Mouse (Mus musculus) forebrain, postnatal 0 days (tissue): ENCODE measurements around the gene Cntfr. TPM values are rescaled to one million over a fixed set of nuclear protein-coding genes. Genes with fewer than 3 reads are reported as not detected.

Experiments
- ATAC-seq: fragments of 200-750 bp; cut with Nextera tagmentation; 2 replicates; pipeline ENCODE4 v1.8.0; 2017; ENCODE audit warnings: mild to moderate bottlenecking, moderate library complexity
- DNase-seq: peaks from one replicate; pipeline ENCODE4 v3.0.0-alpha.2; 2015
- H3K27ac ChIP-seq: fragments of 300-500 bp; sonication (generic); 2 replicates; pipeline ENCODE4 v1.5.1; 2014; ENCODE audit warnings: low read depth, mild to moderate bottlenecking, antibody characterized with exemption, low read length, moderate library complexity, mixed read lengths
- H3K27me3 ChIP-seq: fragments of 300-500 bp; sonication (generic); 2 replicates; pipeline ENCODE4 v1.6.1; 2014; ENCODE audit warnings: mild to moderate bottlenecking, low read length, mixed read lengths; ENCODE audit not compliant: insufficient read depth
- H3K36me3 ChIP-seq: fragments of 300-500 bp; sonication (generic); 2 replicates; pipeline ENCODE4 v1.6.1; 2014; ENCODE audit warnings: mild to moderate bottlenecking, moderate library complexity; ENCODE audit not compliant: insufficient read depth
- H3K4me1 ChIP-seq: fragments of 300-500 bp; sonication (generic); 2 replicates; pipeline ENCODE4 v1.6.1; 2014; ENCODE audit warnings: antibody characterized with exemption; ENCODE audit not compliant: insufficient read depth
- H3K4me2 ChIP-seq: fragments of 300-500 bp; sonication (generic); 2 replicates; pipeline ENCODE4 v1.6.1; 2014; ENCODE audit warnings: low read depth, mild to moderate bottlenecking, moderate library complexity
- H3K4me3 ChIP-seq: fragments of 300-500 bp; sonication (generic); 2 replicates; pipeline ENCODE4 v1.5.1; 2014; ENCODE audit warnings: low read depth, low read length, mixed read lengths
- H3K9ac ChIP-seq: fragments of 300-500 bp; sonication (generic); 2 replicates; pipeline ENCODE4 v1.6.1; 2014; ENCODE audit warnings: mild to moderate bottlenecking
- H3K9me3 ChIP-seq: fragments of 300-500 bp; sonication (generic); 2 replicates; pipeline ENCODE4 v1.6.1; 2016; ENCODE audit warnings: low read length
- CTCF ChIP-seq: sonication (generic); IDR thresholded peaks from 2 replicates; pipeline ENCODE4 v1.5.1; 2016; ENCODE audit warnings: antibody characterized with exemption, control low read depth, low read depth
- WGBS: fragments of 180-500 bp; shearing (Covaris S2); extraction: QIAGEN DNeasy Blood & Tissue Kit; methylation state at CpG from one replicate; pipeline ENCODE4 v1.1.7; 2014; 5-methylcytosine and 5-hydroxymethylcytosine counted together
- polyA plus RNA-seq: library from polyadenylated mRNA; unstranded; fragments of >200 nt; fragmentation: Nextera tagmentation; extraction: Ambion mirVana; gene quantifications from 2 replicates; pipeline ENCODE4 v1.2.1, GENCODE M21; 2015
- total RNA-seq: library from RNA; depleted of rRNA; stranded (reverse); fragments of >200 nt; gene quantifications from 2 replicates; pipeline ENCODE4 v1.2.3, GENCODE M21; 2014; rRNA removed

Cntfr gene
- total and polyA plus RNA-seq, 2 experiments from 2014 or later: 14.2 to 25.9 TPM

DNA sequence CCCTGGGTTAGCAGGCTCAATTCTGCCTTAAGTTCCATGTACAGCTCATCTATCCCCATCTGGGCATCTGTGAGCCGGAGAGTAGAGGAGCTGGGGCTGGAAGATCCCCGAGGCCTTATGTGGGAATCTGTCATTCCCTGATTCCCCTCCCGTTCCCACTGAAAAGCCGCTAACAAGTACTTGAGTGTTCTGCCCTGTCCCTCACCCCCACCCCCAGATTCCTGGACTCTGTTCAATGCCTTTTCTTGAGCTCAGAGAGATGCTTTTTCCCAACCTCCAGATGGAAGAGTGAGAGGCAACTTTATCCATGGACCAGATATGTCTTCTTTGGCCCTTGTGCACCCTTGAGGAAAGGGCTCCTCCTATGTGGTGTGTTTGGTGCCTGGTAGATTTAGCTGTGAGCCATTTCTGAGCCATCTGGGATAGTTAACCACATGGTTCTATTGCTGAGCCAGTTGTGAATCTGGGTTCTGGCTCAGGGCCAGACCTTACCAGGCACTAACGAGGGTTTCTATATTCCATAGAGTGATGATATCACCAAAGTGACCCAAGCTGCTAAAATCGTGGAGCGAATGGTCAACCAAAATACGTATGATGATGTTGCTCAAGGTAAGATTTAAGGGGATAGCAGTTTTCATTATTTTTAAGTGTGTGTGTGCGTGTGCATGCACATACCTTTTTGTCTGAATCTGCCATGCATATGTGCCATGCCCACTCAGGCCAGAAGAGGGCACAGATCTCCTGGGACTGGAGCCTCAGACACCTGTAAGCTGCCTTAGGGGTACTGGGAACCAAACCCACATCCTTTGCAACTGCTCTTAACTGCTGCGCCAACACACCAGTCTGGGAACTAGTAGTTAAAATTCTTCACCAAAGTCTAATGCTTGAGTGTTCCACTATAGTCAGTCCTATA is 87.0 kb downstream of the Cntfr start:
- no peak for DNase-seq
- peak; percentile 34; the same call in 1 of the 2 replicates for TF ChIP-seq CTCF
- Histone ChIP-seq H3K36me3 (no peaks in the 10 kb centered on the region), H3K4me1 (no peaks in the 10 kb centered on the region), H3K9me3 (no peaks in the 10 kb centered on the region), H3K4me2 (no peak overlapping the region), H3K27me3 (no peaks in the 10 kb centered on the region), H3K9ac (no peak overlapping the region), H3K27ac (no peak overlapping the region), H3K4me3 (no peak overlapping the region)
- WGBS: 57% methylated on average over 10 of the region's 10 CpGs
- ATAC-seq: no peak

Other genes starting within 250 kb of the Cntfr start
- 2.2 and 4.2 TPM in 2 replicates for gene Kif24, start 232.2 kb downstream of the Cntfr start, total RNA-seq
- 0.78 and 1.8 TPM in 2 replicates for gene Kif24, start 232.2 kb downstream of the Cntfr start, polyA plus RNA-seq
- gene Nudt2, start 231.9 kb downstream of the Cntfr start, total RNA-seq: 56.0 and 80.3 TPM in 2 replicates
- 95.5 and 101 TPM in 2 replicates for gene Nudt2, start 231.9 kb downstream of the Cntfr start, polyA plus RNA-seq
- 14.7 and 16.0 TPM in 2 replicates for gene AI464131, start 194.0 kb downstream of the Cntfr start, total RNA-seq
- gene AI464131, start 194.0 kb downstream of the Cntfr start, polyA plus RNA-seq: 4.7 and 8.2 TPM in 2 replicates
- 11.8 and 15.6 TPM in 2 replicates for gene 1110017D15Rik, start 179.8 kb downstream of the Cntfr start, total RNA-seq
- 21.1 and 21.7 TPM in 2 replicates for gene 1110017D15Rik, start 179.8 kb downstream of the Cntfr start, polyA plus RNA-seq
- 76.6 and 95.8 TPM in 2 replicates for gene Fam219a, start 127.6 kb downstream of the Cntfr start, total RNA-seq
- 13.8 and 18.6 TPM in 2 replicates for gene Fam219a, start 127.6 kb downstream of the Cntfr start, polyA plus RNA-seq
- 2.2 and 4.9 TPM in 2 replicates for gene Dnaic1, start 127.3 kb downstream of the Cntfr start, total RNA-seq
- 2.7 and 2.8 TPM in 2 replicates for gene Dnaic1, start 127.3 kb downstream of the Cntfr start, polyA plus RNA-seq
- gene Enho, start 56.8 kb downstream of the Cntfr start, total RNA-seq: 106 and 130 TPM in 2 replicates
- 117 and 122 TPM in 2 replicates for gene Enho, start 56.8 kb downstream of the Cntfr start, polyA plus RNA-seq
- 16.8 and 17.2 TPM in 2 replicates for gene Il11ra1, start 2.9 kb upstream of the Cntfr start, total RNA-seq
- gene Il11ra1, start 2.9 kb upstream of the Cntfr start, polyA plus RNA-seq: 29.1 and 31.2 TPM in 2 replicates
- gene Rpp25l, start 16.4 kb upstream of the Cntfr start, total RNA-seq: 36.3 and 44.4 TPM in 2 replicates
- gene Rpp25l, start 16.4 kb upstream of the Cntfr start, polyA plus RNA-seq: 43.0 and 52.0 TPM in 2 replicates
- gene Dctn3, start 26.1 kb upstream of the Cntfr start, total RNA-seq: 184 and 251 TPM in 2 replicates
- 378 and 438 TPM in 2 replicates for gene Dctn3, start 26.1 kb upstream of the Cntfr start, polyA plus RNA-seq
- gene Arid3c, start 34.1 kb upstream of the Cntfr start, total RNA-seq: not detected in 2 replicates
- gene Arid3c, start 34.1 kb upstream of the Cntfr start, polyA plus RNA-seq: 0.14 and 0.15 TPM in 2 replicates
- gene Galt, start 58.1 kb upstream of the Cntfr start, total RNA-seq: 42.4 and 43.1 TPM in 2 replicates
- 43.4 and 47.3 TPM in 2 replicates for gene Galt, start 58.1 kb upstream of the Cntfr start, polyA plus RNA-seq
- gene Sigmar1, start 59.1 kb upstream of the Cntfr start, total RNA-seq: 28.4 and 29.8 TPM in 2 replicates
- 32.0 and 39.7 TPM in 2 replicates for gene Sigmar1, start 59.1 kb upstream of the Cntfr start, polyA plus RNA-seq
- gene Ccl27a, start 77.2 kb upstream of the Cntfr start, total RNA-seq: 204 and 225 TPM in 2 replicates
- 289 and 323 TPM in 2 replicates for gene Ccl27a, start 77.2 kb upstream of the Cntfr start, polyA plus RNA-seq
- gene Gm21541, start 206.5 kb upstream of the Cntfr start, total RNA-seq: not detected in 2 replicates
- not detected in 2 replicates for gene Gm21541, start 206.5 kb upstream of the Cntfr start, polyA plus RNA-seq
- 14.5 and 16.8 TPM in 2 replicates for gene Gm20878, start 244.5 kb upstream of the Cntfr start, total RNA-seq
- gene Gm20878, start 244.5 kb upstream of the Cntfr start, polyA plus RNA-seq: 6.7 and 10.5 TPM in 2 replicates